Mouse (Mus musculus) stomach, adult 2 months (tissue): ENCODE measurements around the gene Tmem56. TPM values are rescaled to one million over a fixed set of nuclear protein-coding genes. Genes with fewer than 3 reads are reported as not detected.

Source experiments
- polyA plus RNA-seq: library from polyadenylated mRNA; depleted of rRNA; stranded (reverse); fragments of >200 nt; gene quantifications from 2 replicates; pipeline ENCODE4 v1.2.3, GENCODE M21; 2012; rRNA removed

Tmem56 gene
- 0.39 and 0.84 TPM in 2 replicates for polyA plus RNA-seq

GRCm38 (mm10) chr3:121282998-121283397 lies at the start of gene Tmem56:
Tmem56 (minus strand) TSS chr3:121283098.

GRCm38 (mm10) chr3:121291560-121292258 lies 8.8 kb upstream of the Tmem56 start, which contains the start of gene Alg14:
Alg14 (plus strand) TSS chr3:121291773.

GRCm38 (mm10) chr3:121171243-121171871 lies 111.5 kb downstream of the Tmem56 start, which contains the start of gene Rwdd3:
Rwdd3 (minus strand) TSS chr3:121171695.

Other genes starting within 250 kb of the Tmem56 start
- gene Rwdd3, start 111.4 kb downstream of the Tmem56 start, polyA plus RNA-seq, result 0.24 and 0.28 TPM in 2 replicates
- 4.5 and 5.0 TPM in 2 replicates for gene Alg14, start 8.7 kb upstream of the Tmem56 start, polyA plus RNA-seq
- 62.7 and 163 TPM in 2 replicates for gene Cnn3, start 143.4 kb upstream of the Tmem56 start, polyA plus RNA-seq
- 6.7 and 6.9 TPM in 2 replicates for gene Slc44a3, start 249.3 kb upstream of the Tmem56 start, polyA plus RNA-seq